ENCODE assay signal across 8 mouse cellular contexts in genomic region chr2:70823926-70824800, GRCm38 (mm10). TPM values are rescaled to one million over a fixed set of nuclear protein-coding genes. Genes with fewer than 3 reads are reported as not detected.
DNase-seq lines count a peak whose midpoint lies in the region; ATAC-seq and TF ChIP-seq lines count a peak whose summit lies in the region.

No protein-coding gene starts in this region.

- H3K27ac ChIP-seq in heart, embryonic 15.5 days: peak overlapping the region; percentile 100
- H3K27ac ChIP-seq in limb, embryonic 12.5 days: peak overlapping the region; percentile 100
- H3K27ac ChIP-seq in midbrain, postnatal 0 days (ENCODE audit: low read depth, low read length): peak overlapping the region; percentile 98

- DNase-seq in cerebellum, postnatal 14 days: peak; percentile 3 to 25
- DNase-seq in cerebellum, adult 9-11 months: no peak
- peak; percentile 42 for DNase-seq in A20 (ENCODE audit: low read depth, low spot score)
- DNase-seq in c-Kit-negative CD71-positive TER-119-positive erythroid progenitor cells, embryonic 14.5 days (ENCODE audit: low read depth, low spot score): peak; percentile 51
- DNase-seq in midbrain, postnatal 0 days (ENCODE audit: low spot score): peak; percentile 71

- peak; percentile 80 for TF ChIP-seq CTCF in midbrain, postnatal 0 days (IDR thresholded peaks at IDR 0.05)

- H3K9me3 ChIP-seq in heart, embryonic 15.5 days (replicated peaks): no peaks in the 10 kb centered on the region
- no peaks in the 10 kb centered on the region for H3K9me3 ChIP-seq in limb, embryonic 12.5 days
- H3K9me3 ChIP-seq in midbrain, postnatal 0 days (ENCODE audit: low read length): no peaks in the 10 kb centered on the region

- peak overlapping the region; percentile 98 for H3K4me3 ChIP-seq in heart, embryonic 15.5 days
- H3K4me3 ChIP-seq in limb, embryonic 12.5 days (replicated peaks): peak overlapping the region; percentile 87
- H3K4me3 ChIP-seq in midbrain, postnatal 0 days (ENCODE audit: low read depth, low read length): peak overlapping the region; percentile 91

- H3K4me1 ChIP-seq in heart, embryonic 15.5 days (replicated peaks): peaks cover 25% of the 10 kb centered on the region
- H3K4me1 ChIP-seq in limb, embryonic 12.5 days (replicated peaks): peaks cover 14% of the 10 kb centered on the region
- H3K4me1 ChIP-seq in midbrain, postnatal 0 days (ENCODE audit: insufficient read depth, low read length): peaks cover 5% of the 10 kb centered on the region; the same call in 1 of the 2 replicates

- ATAC-seq in heart, embryonic 15.5 days (replicated peaks; ENCODE audit: insufficient number of reproducible peaks, insufficient read depth, low FRiP score, low read depth): no peak
- ATAC-seq in limb, embryonic 12.5 days (ENCODE audit: insufficient number of reproducible peaks, insufficient read depth, low FRiP score, low TSS enrichment, low read depth): no peak
- ATAC-seq in midbrain, postnatal 0 days (ENCODE audit: low FRiP score): peak; percentile 48
- ATAC-seq in activated CD4-positive, CD25-positive, alpha-beta regulatory T cell, adult 4 months: no peak

- under 1% methylated on average over 27 of the region's 27 CpGs for WGBS in heart, embryonic 15.5 days
- under 1% methylated on average over 27 of the region's 27 CpGs for WGBS in limb, embryonic 12.5 days
- WGBS in midbrain, postnatal 0 days: under 1% methylated on average over 27 of the region's 27 CpGs

- H3K27me3 ChIP-seq in heart, embryonic 15.5 days: no peaks in the 10 kb centered on the region
- H3K27me3 ChIP-seq in limb, embryonic 12.5 days: no peaks in the 10 kb centered on the region
- no peaks in the 10 kb centered on the region for H3K27me3 ChIP-seq in midbrain, postnatal 0 days (ENCODE audit: insufficient read depth, low read length)

- H3K9ac ChIP-seq in heart, embryonic 15.5 days: peak overlapping the region; percentile 100
- peak overlapping the region; percentile 99 for H3K9ac ChIP-seq in limb, embryonic 12.5 days (replicated peaks)
- H3K9ac ChIP-seq in midbrain, postnatal 0 days (replicated peaks; ENCODE audit: low read length, poor library complexity, severe bottlenecking): peak overlapping the region; percentile 84

- H3K4me2 ChIP-seq in heart, embryonic 15.5 days: peak overlapping the region; percentile 67
- peak overlapping the region; percentile 69 for H3K4me2 ChIP-seq in limb, embryonic 12.5 days
- H3K4me2 ChIP-seq in midbrain, postnatal 0 days (ENCODE audit: low read depth, low read length, poor library complexity, severe bottlenecking): peak overlapping the region; percentile 59

- H3K36me3 ChIP-seq in heart, embryonic 15.5 days: no peaks in the 10 kb centered on the region
- no peaks in the 10 kb centered on the region for H3K36me3 ChIP-seq in limb, embryonic 12.5 days
- H3K36me3 ChIP-seq in midbrain, postnatal 0 days (ENCODE audit: insufficient read depth, low read length): no peaks in the 10 kb centered on the region

RNA-seq across cellular contexts. Expression of gene Tlk1, which starts 1.4 kb away (rescaled TPM):
- 24.4 and 28.0 TPM in 2 replicates for polyA plus RNA-seq in heart, embryonic 15.5 days (2015; fragmentation: Nextera tagmentation; extraction: Ambion mirVana)
- polyA plus RNA-seq in limb, embryonic 12.5 days (2016; fragmentation: Nextera tagmentation; extraction: Ambion mirVana): 36.7 and 46.8 TPM in 2 replicates
- total RNA-seq in midbrain, postnatal 0 days (2014; rRNA removed): 22.1 and 34.2 TPM in 2 replicates
- 18.6 and 25.0 TPM in 2 replicates for polyA plus RNA-seq in midbrain, postnatal 0 days (2015; fragmentation: Nextera tagmentation; extraction: Ambion mirVana)
- 10 to 100 TPM; 32.6 to 42.9 TPM for polyA plus RNA-seq in activated CD4-positive, CD25-positive, alpha-beta regulatory T cell, adult 4 months (2017; shearing (Covaris generic))
